Mouse (Mus musculus): ENCODE data around the gene Pdss2.

Pdss2 gene

GRCm38 (mm10) chr10:43220910-43221625, at the start of gene Pdss2:
Gene Pdss2, plus strand, starts transcription at chr10:43221486.
- peak; percentile 96 to 98 for DNase-seq (ENCODE audit: inconsistent age in 2 of 2, low spot score in 1 of 2)

GRCm38 (mm10) chr10:43172066-43172465, 49.2 kb upstream of the Pdss2 start:
- no peak for DNase-seq (ENCODE audit: inconsistent age in 2 of 2, low spot score in 1 of 2)

DNA sequence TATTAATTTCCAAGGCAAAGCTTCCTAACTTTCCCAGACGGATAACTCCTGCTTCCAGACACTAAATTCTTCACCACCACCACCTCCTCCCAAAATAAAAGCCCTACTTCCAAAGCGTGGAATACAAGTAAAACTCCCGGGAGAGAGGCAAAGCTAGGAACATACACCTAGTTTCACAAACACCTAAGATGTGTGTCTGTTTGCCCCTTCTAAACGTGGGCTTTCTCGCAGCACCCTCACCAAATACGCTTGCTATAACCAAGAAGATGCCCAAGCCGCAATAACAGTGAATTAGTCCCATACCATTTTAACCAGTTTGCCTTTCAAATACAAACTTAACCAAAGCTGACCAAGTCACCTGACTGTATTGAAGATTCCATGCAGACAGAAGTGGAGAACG, 48.7 kb upstream of the Pdss2 start:
- DNase-seq (ENCODE audit: inconsistent age in 2 of 2, low spot score in 1 of 2): peak in 1 of 2 experiments; percentile 28

- DNase-seq (ENCODE audit: inconsistent age in 2 of 2, low spot score in 1 of 2): peak; percentile 74 to 92
Measured at GRCm38 (mm10) chr10:43173141-43173827, 48.0 kb upstream of the Pdss2 start.

GRCm38 (mm10) chr10:43173828-43174325, 47.4 kb upstream of the Pdss2 start:
- DNase-seq (ENCODE audit: inconsistent age in 2 of 2, low spot score in 1 of 2): peak in 1 of 2 experiments; percentile 76

GRCm38 (mm10) chr10:43174326-43175155, 46.7 kb upstream of the Pdss2 start, which contains the start of the genes Sobp and 9030612E09Rik:
Gene Sobp, minus strand, starts transcription at chr10:43174530.
Gene 9030612E09Rik, plus strand, starts transcription at chr10:43174704.
- peak; percentile 67 to 83 for DNase-seq (ENCODE audit: inconsistent age in 2 of 2, low spot score in 1 of 2)

GRCm38 (mm10) chr10:43175156-43175601, 46.1 kb upstream of the Pdss2 start:
- DNase-seq (ENCODE audit: inconsistent age in 2 of 2, low spot score in 1 of 2): peak in 1 of 2 experiments; percentile 31

DNA sequence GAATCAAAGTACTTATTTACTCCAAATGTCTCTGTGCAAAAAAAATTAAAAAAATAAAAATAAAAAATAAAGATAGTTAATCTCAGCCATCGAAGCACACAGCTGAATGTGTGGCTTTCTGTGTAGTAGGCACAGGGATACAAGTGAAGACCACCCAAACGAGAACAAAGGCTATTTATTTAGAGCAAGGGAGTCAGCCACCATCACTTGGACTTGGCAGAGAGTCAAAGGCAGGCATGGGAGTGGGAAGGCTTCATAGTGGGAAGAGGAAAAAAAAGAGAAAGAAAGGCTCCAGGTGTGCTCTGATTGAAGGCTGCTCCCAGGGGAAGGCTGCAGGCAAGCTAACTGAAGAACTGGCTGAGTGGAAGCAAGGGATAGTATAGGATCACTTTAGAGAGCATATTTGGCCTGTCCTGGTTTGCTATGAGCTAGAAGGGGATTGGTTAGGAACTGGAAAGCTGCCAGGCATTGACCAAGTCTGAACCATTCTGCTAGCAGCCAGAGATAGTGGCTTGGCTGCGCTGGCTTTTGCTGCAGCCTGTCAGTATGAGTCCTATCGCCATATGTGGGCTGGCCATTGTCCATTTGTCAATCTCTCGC, 40.9 kb upstream of the Pdss2 start:
- peak in 1 of 2 experiments; percentile 33 for DNase-seq (ENCODE audit: inconsistent age in 2 of 2, low spot score in 1 of 2)

DNA sequence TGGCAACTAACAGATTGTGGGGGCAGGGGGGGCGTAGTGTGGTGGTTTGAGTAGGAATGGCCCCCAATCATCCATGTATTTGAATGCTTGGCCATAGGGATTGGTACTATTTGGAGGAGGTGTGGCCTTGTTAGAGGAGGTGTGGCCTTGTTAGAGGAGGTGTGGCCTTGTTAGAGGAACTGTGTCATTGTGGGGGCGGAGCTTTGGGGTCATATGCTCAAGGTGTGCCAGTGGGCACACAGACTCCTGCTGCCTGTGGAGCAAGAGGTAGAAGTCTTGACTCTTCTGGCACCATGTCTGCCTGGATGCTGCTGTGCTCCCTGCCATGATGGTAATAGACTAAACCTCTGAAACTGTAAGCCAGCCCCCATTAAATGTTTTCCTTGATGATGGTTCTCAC, 21.1 kb upstream of the Pdss2 start:
- no peak for DNase-seq (ENCODE audit: inconsistent age in 2 of 2, low spot score in 1 of 2)

DNA sequence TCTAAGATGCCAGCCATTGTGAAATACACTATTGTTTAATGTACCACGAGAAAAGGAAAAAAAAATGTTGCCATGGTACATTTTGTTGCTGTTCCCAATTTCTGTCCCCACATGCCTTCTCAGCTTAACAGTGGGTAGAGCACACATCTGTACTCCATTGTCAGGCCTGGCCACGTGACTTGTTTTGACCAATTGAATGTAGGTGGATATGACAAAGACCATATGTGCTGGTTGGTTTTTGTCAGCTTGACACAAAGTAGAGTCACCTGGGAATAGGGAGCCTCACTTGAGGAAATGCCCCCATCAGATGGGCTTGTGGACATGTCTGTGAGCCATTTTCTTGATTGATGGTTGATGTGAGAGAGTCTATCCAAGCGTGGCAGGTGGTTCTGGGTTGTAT, 17.4 kb upstream of the Pdss2 start:
- no peak for DNase-seq (ENCODE audit: inconsistent age in 2 of 2, low spot score in 1 of 2)

GRCm38 (mm10) chr10:43211866-43212265, 9.4 kb upstream of the Pdss2 start:
- peak in 1 of 2 experiments; percentile 54 for DNase-seq (ENCODE audit: inconsistent age in 2 of 2, low spot score in 1 of 2)

DNA sequence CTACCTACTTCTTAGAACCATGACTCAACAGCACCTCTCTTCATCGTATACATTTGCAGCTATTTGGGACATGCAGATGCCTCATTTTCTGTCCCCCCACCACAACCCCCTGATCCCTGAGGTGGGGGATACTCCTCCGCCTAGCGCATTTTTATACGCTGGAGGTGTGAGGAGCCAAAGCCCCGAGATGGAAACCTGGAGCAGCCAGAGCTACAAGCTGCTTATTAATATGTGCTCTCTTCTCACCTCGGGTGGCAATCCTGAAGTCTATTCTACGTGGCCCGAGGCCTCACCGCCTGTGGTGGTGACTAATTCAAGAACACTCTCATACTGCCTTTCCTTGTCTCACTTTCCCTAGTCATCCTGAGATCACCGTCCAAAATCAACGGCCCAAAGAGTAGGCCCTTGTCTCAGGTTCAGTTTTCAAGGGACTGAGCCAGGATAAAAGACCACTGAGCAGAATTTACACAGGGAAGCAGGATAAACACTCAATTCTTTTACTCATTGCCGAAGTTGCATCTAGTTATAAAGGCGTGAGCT, 3.9 kb upstream of the Pdss2 start:
- no peak for DNase-seq (ENCODE audit: inconsistent age in 2 of 2, low spot score in 1 of 2)

GRCm38 (mm10) chr10:43220479-43220878, 807 bp upstream of the Pdss2 start:
- DNase-seq (ENCODE audit: inconsistent age in 2 of 2, low spot score in 1 of 2): no peak

DNA sequence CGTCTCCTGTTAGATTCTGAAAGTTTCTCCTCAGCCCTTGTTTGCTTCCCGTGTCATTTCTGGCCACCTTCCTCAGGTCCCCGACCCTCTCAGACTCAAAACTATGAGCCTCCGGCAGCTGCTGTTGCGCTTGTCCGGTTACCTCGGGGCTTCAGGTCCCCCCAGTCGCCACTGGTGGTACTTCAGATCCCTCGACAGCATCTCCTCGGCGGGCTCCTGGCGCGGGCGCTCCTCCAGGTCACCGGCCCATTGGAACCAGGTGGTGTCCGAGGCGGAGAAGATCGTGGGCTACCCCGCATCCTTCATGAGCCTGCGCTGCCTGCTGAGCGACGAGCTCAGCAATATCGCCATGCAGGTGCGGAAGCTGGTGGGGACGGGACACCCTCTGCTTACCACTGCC, 373 bp downstream of the Pdss2 start:
- no peak for DNase-seq (ENCODE audit: inconsistent age in 2 of 2, low spot score in 1 of 2)

- DNase-seq (ENCODE audit: inconsistent age in 2 of 2, low spot score in 1 of 2): no peak
Measured at GRCm38 (mm10) chr10:43223391-43223790, 2.1 kb downstream of the Pdss2 start.

DNA sequence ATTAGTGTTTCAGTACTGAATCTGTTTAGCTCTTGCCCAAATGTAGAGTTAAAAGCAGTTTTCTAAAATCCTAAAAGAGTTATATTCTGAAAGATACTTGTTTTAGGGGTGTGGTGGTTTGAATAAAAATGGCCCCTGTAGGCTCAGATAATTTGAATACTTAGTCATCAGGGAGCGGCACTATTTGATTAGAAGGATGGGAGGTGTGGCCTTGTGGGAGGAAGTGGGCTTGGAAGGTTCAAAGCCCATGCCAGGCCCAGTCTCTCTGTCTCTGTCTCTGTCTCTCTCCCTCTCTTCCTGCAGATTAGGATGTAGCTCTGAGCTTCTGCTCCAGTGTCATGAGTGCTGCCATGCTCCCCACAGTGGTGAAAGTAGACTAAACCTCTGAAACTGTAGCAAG, 5.1 kb downstream of the Pdss2 start:
- DNase-seq (ENCODE audit: inconsistent age in 2 of 2, low spot score in 1 of 2): no peak

DNA sequence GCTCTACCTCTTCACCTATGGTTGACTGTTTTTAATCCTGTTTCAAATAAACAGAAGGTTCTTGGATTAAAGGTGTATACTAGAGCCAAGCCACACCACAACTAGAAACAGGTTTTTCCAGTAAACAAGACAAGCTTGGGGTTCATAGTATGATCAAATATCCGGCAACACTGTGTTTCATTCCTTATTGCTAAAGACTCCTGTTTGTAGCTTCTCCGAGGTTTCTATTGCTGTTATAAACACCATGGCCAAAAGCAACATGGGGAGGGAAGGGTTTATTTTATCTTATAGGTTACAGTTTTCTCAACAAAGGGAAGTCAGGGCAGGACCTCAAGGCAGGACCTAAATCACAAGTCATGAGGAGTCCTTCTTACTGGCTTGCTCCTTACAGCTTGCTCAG, 8.0 kb downstream of the Pdss2 start:
- no peak for DNase-seq (ENCODE audit: inconsistent age in 2 of 2, low spot score in 1 of 2)

DNA sequence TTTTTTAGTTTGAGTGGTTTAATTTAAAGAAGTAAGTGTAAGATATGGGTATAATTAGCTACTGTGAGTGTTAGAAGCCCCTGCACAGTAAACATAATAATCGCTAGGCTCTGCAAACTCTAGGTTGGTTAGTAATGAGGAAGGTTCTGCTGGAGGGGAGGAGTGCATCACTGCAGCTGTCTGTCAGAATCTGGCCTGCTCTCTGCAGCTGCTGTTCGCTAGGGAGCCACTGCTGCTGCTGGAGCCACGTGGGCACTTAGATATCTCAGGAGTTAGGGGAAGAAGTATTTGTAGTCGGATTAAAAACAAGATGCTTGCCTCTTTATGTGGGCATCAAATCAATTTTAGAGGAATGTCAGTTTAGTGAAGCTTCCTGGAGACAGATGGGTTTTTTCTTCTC, 13.2 kb downstream of the Pdss2 start:
- no peak for DNase-seq (ENCODE audit: inconsistent age in 2 of 2, low spot score in 1 of 2)

- no peak for DNase-seq (ENCODE audit: inconsistent age in 2 of 2, low spot score in 1 of 2)
Measured at GRCm38 (mm10) chr10:43235011-43235410, 13.7 kb downstream of the Pdss2 start.
